Mouse (Mus musculus): Measurements from ENCODE around the gene Ctnnd2.

Ctnnd2 gene

DNA sequence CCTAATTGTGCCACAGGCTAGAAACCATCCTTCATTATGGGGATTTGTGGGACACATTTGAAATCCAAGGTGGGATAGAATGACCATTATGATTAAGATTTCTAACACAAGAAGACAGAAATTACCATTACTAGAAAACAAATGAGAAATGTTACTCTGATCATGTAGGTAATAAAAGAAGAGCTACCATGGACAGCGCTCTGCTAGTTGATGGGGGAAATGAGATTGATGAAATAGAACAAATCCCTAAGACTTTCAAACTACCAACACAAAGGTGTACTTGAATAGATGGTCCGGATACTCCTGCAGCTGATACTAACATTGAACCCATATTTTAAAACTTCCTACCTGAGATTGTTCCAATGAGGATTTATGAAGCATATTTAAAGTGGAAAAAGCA is 68.5 kb downstream of the Ctnnd2 start:
- DNase-seq (ENCODE audit: low spot score in 2 of 2) = no peak

DNA sequence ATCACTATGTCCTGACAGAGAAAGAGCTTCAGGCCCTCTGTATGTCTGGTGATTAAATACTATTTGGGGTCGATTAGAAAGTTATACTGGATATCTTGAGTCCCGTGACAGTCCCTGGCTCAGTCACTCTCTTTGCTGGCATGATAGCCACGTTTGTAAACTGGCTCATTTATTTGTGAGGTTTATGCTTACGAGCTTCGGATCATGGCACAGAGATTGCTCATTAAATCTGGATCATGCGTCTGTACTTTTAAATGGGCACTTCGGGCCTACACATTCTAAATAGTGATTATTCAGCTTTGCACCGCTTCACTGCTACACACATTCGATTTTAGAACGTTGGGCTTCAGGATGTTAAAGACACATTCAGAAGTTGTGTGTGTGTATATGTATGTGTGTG is 96.4 kb downstream of the Ctnnd2 start:
- no peak for DNase-seq (ENCODE audit: low spot score in 2 of 2)

DNA sequence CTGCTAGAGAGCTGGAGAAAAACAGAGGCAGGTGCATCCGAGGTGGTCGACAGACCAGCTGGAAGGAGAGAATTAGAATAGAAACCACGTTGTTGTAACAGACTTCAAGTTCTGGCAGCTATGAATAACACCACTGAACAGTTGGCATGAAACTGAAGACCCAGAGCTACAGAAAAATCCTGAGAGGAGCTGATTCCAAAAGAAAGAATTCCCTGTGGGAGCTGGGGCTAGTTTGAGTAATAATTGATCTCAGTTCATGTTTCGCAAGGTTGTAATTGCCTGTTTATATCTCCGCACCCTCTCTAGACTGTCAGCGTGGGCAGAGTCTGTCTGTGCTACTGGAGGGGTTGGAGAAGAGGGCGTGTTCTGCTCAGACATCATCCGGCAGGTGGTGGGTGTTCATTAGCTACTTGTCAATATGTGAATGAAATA is 98.8 kb downstream of the Ctnnd2 start:
- no peak for DNase-seq (ENCODE audit: low spot score in 2 of 2)

DNA sequence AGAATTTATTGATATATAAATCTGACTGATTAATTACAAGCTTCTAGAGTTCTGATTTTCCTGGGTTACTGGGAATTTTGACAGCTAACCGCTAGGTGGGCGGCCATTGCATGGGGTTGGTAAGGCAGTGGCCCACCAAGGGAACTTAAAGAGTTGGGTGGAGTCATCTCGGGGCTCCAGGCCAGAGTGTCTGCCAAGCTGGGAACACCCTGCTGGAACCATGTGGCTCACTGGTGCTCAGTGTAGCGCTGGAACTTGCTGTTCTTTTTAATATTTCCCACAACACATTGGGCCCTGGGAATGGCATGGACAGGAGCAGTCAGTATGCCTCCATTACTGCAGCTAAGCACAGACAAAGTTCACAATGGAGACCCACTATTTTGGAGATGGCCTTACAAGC is 99.9 kb downstream of the Ctnnd2 start:
- DNase-seq (ENCODE audit: low spot score in 2 of 2) = no peak

DNA sequence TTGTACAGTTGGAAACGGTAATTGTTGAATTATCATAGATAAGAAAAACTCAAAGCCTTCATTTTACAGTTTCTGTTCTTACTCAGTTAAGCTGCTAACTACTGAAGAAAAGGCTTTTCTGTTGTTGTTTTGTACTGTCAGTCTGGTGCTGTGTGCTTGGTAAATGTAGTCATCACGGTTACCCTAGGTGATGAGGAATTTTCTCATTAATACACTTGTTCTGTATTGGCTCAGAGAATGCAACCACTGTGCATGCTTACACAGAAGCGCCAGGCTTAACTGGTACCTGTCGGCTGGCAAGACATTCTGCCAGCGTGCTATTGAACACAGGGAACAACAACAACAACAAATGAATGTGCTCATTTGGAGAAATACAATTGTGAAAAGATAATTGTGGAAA is 103.3 kb downstream of the Ctnnd2 start:
- no peak for DNase-seq (ENCODE audit: low spot score in 2 of 2)

DNA sequence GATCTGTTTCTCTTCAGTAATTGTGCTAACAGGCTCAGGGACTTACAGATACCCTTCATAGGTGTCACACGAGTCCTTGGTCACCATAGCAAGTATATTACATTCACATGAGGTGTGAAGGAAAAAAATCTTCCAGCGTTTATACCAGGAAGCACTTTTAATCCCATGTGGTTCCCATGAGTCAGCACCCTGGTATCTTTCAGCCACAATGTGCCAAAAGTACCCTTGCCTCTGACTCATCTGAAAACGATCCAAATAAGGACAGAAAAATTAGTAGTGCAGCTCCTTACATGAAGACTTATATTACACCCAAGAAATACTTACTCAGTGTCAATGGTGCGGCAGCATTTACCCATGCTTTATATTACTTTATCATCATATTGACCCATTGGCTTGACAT is 104.3 kb downstream of the Ctnnd2 start:
- DNase-seq (ENCODE audit: low spot score in 2 of 2) = no peak

DNA sequence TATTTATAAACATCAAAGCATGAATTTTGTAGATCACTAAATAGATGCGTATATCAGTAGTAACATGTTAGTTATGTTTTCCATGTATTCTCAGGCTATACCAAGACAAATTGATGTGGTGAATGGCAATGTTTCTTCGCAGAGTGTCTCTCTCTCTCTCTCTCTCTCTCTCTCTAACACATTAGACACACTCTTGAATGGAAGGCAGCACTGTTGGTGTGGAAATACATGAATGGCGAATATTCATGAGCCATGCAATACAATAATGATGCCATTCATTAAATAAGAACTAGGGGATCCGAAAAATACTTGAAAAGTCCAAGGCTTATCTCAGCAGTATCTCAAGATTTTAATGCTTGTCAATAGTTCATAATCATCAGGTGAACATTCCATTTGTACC is 106.2 kb downstream of the Ctnnd2 start:
- DNase-seq (ENCODE audit: low spot score in 2 of 2) = no peak

DNA sequence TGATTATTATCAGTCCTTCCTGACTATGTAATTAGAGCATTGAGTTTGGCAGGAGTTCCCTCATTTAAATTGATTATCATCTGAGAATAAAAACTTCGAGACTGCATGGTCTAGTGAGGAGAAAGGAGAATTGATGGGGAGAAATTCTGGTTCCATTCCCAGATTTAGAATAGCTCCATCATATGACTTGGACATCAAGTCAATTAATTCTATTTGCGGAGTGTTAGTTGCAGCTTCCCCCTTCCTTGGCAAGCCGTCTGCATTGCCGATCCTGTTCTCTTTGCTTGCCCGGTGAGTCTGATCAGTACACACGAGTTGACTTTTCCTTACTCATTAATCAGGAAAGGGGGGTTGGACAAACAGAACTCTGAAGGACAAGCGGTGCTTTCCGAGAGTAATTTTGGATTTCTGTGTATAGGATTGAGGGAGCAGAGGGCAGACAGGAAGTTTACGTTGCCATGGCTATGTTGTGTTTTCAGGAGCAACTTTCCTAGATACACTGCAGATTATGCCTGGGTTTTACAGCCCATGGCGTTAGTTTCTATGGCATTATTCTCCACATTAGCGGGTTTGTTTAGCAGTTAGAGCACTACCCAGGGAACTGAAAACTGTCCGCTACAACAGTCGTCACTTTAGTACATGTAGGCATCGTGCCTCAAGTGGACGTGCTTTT is 113.3 kb downstream of the Ctnnd2 start:
- DNase-seq (ENCODE audit: low spot score in 2 of 2) = no peak

DNA sequence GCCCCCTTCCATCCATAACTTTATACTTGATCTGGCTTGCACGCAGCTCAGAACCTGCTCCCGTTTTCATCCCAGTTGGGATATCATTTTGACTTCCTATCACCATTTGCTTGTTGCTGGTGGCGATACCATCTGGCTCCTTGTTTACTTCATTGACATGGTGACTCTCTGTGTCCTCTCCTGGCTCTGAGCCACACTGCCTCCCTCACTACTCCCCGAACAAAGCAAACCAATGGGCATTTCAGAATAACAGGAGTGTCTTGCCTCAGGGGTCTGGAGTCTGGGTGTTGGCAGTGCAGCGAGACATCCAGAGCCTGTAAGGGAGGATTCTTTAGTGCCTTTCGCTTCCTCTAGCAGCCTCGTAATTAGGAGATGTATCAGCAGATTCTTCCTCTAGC is 113.9 kb downstream of the Ctnnd2 start:
- no peak for DNase-seq (ENCODE audit: low spot score in 2 of 2)

DNA sequence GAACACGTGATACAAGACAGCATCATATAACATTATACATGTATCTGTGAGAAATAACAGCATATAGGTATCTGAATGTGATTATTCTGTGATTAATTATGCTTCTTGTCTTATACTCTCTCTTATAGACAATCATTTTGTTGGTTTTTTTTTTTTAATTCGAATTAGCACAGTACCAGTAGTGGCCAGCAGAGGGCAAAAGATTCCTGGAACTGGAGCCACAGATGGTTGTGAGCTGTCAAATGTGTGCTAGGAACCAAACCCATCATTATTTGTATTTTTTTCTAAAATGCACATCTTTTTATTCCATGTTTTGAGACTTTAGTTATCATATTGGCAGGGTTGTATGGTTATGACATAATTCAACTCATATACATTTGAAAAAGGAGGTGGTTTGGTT is 130.4 kb downstream of the Ctnnd2 start:
- no peak for DNase-seq (ENCODE audit: low spot score in 2 of 2)

DNA sequence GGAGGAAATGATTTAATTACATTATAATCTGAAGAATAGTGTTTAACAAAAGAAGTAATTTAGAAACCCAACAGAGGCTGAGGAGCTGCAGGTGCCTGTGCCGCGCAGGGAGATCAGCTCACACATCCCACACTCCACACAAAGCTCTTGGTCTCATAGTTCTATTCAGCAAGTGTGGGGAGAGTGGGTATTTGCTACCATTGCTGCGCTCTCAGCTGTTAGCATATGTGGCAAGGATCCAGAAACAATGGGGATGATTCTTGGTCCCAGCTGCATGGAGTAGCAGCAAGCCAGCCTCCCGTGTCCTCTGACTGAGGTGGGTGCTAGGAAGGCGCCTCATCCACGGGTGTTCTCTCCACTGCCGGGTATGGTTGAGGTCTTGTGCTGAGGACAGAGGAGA is 134.0 kb downstream of the Ctnnd2 start:
- DNase-seq (ENCODE audit: low spot score in 2 of 2) = no peak

DNA sequence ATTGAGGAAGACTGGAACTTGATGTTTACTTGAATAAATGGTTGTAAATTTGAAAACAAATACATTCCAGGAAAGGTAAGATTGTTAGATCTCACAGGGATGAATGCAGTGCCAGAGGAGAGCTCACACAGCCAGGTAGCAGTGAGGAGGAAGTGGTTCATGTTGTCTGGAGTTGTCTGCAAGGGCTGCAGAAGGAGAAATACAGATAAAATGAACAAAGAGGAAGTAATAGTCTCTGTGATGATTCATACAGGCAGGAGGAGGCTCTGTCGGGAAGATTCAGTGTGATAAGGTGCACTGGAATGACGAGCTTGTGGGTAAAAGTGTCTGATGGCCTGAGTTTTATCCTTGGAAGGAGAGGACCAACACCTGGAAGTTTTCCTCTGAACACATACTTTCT is 150.2 kb downstream of the Ctnnd2 start:
- DNase-seq (ENCODE audit: low spot score in 2 of 2) = no peak

DNA sequence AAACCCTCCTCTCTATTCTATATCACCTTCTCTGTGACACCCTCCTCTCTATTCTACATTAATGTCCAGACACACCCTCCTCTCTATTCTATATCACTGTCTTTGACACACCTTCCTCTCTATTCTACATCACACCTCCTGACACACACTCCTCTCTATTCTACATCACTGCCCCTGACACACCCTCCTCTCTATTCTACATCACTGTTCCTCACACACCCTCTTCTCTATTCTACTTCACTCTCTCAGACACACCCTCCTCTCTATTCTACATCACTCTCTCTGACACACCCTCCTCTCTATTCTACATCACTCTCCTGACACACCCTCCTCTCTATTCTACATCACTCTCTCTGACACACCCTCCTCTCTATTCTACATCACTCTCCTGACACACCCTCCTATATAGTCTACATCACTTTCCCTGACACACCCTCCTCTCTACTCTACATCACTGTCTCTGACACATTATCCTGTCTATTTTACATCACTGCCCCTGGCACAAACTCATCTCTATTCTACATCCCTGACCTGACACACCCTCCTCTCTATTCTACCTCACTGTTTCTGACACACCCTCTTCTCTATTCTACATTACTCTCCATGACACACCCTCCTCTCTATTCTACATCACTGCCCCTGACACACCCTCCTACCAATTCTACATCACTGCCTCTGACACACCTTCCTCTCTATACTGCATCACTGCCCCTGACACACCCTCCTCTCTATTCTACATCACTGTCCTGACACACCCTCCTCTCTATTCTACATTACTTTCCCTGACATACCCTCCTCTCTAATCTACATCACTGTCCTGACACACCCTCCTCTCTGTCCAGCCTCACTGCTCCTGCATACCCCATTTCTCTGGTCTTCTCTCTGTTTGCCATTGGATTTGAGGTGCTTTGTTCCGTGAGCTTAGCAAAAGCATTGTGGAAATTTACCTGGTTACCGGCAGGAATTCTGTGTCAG is 161.2 kb downstream of the Ctnnd2 start:
- no peak for DNase-seq (ENCODE audit: low spot score in 2 of 2)

DNA sequence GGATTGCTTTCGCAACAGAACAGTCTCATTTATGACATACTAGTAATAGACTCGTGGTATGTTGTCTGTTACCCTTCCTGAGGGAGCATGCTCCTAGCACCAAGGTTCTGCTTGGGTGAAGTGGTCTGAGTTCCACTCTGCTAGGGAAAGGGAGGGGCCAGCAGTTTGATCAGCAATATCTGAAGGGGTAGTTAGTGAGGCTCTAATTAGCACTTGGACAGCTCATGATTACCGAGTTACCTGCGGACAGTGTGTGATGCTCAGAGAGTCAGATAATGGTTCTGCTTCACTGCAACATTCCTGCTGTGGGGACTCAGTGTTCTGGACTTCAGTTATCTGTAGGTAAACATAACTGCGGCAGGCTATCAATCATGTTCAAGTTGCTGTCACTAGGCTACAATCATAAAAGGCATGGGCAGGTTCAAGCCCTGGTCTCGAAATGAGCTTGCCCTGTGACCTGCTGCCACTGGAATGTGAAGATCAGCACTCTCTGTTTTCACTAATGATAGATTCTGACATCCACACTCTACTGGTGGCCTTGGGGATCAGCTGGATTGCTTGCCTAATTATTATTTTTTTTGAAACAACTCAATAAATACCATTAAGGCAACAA is 166.3 kb downstream of the Ctnnd2 start:
- DNase-seq (ENCODE audit: low spot score in 2 of 2) = no peak

DNA sequence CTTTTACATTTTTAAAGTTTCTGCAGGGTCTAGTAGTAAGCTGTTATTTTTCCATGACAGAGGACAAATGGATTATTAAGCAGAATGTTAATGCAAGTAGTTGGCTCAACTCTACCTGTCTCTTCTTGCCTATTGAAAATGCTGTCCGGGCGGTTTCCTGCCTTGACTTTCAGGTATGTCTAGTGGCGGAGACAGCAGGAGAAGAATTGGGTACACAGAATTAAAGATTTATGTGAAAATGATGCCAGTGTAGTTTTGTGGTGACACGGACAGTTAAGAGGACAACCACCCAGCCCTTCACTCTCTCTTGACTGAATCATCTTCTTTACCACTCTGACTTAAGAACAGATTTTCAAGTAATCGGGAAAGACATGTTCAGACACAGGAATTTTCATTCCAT is 173.4 kb downstream of the Ctnnd2 start:
- DNase-seq (ENCODE audit: low spot score in 2 of 2) = no peak

DNA sequence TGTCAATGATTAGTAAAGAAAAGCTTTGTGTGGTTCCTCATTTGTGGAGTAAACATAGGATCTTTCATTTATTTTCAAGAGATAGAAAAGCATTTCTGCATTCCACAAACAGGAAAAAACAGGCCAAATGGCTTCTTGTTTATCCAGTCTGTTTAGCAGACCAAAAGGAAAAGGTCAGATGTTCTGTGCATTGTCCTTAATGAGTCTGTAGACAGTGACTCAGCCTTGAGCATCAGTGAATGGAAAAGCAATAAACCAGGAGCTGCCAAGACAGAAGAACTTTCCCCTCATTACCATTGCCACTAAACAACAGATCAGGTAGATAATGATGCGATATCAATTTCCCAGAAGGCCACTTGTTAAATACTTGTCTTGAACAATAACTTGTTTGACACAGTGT is 192.1 kb downstream of the Ctnnd2 start:
- no peak for DNase-seq (ENCODE audit: low spot score in 2 of 2)

DNA sequence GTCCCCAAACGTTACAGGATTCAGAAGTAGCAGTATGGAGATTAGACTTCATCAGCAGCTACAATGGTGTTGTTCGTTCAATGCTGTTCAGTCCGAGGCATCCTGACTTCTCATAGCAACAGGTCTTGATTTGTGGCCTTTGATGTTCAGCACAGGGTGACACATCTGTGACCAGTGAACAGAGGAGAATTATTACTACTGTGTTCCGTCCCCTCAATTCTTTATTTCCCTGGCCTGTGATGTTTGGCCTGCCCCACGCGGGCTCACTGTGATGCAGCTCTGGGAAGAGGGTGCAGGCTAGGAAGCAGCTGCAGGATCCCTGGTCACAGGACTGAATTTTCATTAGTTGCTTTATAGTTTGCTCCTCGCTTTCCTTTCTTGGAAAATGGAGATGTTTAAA is 197.6 kb downstream of the Ctnnd2 start:
- DNase-seq (ENCODE audit: low spot score in 2 of 2) = no peak

DNA sequence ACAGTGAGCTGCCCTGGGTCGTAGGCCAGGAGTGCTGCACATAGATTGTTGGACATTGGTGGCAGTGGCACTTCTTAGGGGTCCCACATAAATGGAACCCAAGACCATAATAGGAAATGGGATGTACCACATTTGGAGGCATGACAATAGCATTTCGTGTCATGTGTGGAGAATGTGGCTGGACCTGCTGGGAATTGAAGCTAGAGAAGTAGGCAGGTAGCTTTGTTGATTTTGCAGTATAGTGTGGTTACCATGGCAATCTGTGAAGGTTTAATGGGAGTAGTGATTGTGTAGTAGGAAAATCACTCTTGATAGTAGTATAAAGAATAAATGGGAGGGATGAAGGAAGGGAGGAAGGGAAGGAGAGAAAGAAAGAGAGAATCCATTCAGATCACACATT is 198.8 kb downstream of the Ctnnd2 start:
- no peak for DNase-seq (ENCODE audit: low spot score in 2 of 2)

DNA sequence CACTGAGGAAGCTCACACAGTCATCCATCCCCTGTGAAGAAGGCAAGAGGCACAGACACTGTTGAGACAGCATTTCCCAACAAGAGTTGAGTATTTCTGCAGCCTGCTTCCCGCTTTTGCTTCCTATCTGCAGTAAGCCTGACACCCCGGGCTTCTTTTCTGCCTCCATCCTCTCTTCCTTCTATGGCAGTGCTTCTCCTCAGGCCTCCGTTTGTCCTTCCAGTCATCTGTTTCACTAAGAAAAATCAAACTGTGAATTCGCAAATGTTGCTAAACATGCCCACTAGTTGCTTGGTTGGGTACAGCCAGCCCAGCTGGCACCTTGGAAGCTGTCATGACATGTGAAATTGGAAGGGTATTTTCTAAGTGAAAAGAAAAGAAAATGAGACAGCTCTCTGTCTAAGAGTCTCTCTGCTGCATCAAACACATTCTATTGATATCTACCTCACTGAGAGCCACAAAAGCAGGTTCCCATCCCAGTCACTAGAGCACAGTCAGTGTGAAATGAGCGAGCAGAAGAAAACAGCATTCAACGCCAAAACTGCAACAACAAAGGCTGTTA is 201.3 kb downstream of the Ctnnd2 start:
- DNase-seq (ENCODE audit: low spot score in 2 of 2) = no peak

DNA sequence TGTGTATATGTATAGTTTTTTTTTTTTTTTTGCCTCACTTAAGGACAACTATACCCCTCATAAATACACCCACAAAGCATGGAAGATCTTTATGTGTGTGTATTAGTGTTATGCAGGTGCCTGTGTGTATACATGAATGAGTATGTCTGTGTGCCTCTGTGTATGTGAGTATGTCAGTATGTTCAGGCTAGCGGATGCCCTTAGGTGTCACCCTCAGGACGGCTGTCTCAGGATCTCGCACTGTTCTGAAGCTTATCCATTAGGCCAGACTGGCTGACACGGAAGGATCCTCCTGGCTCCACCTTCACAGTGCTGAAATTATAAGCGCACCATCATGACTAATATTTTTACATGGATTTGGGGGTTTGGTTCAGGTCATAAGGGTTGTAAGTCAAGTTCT is 202.5 kb downstream of the Ctnnd2 start:
- no peak for DNase-seq (ENCODE audit: low spot score in 2 of 2)

DNA sequence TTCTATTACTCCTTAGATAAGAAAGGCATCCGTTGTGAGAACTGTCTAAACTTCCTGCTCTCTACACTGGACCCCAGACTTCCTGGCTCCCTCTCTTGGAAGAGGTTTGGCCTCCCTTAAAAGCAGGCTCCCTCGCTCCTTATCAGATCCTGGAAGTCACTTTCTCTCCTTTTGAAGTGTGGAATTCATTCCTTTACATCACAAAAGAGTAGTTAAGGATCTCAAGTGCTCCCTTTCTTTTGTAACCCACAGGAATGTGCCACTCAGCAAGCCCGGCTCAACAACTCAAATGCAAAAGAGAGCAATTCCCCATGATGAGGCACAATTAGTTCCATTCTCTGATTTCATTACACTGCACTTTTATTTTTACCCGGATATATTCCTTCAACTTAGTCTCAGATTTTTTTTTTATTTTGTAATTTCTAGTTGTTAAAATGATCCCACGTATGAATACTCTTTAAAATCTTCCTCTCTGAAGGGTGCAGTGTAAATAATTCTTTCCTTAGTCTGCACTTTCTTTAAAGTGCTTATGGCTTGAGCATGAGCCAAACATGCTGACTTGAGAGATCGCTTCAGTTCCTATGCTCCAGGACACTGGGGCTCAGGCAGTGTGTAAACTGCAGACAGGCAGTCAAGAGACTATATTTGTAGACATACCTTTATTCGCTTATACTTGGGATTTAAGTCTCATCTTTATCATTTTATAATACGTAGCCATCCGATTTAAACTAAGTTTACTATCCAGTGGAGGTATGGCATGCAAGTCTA is 210.9 kb downstream of the Ctnnd2 start:
- DNase-seq (ENCODE audit: low spot score in 2 of 2) = no peak

DNA sequence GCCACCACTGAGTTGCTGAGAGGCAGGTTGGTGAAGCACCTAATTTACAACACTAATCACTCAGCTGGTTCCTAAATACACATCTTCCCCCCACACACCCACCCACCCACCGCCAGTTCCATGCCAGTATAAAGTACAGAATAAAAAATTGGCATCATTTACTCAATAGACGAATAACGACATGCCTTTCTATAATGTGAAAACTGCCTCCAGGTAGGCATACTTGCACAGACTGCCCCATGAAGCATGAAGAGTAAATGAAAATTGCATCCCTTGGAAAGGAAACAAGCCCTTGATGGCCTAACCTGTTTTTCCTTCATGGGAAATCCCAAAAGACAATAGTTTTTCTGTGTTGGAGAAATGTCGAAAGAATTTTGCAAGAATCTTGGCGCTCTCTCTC is 212.0 kb downstream of the Ctnnd2 start:
- no peak for DNase-seq (ENCODE audit: low spot score in 2 of 2)

Data from natural killer cell, adult 2 months (primary cell).